Mouse (Mus musculus) hindbrain, embryonic 14.5 days (tissue): ENCODE measurements around the gene Mcm8. TPM values are rescaled to one million over a fixed set of nuclear protein-coding genes. Genes with fewer than 3 reads are reported as not detected.

Experiments
- ATAC-seq: fragments of 200-750 bp; cut with Nextera tagmentation; 2 replicates; pipeline ENCODE4 v1.8.0; 2017; ENCODE audit warnings: moderate number of reproducible peaks, mild to moderate bottlenecking, moderate TSS enrichment, moderate library complexity; ENCODE audit not compliant: low FRiP score
- DNase-seq: peaks from one replicate; pipeline ENCODE4 v3.0.0-alpha.2; 2015; ENCODE audit warnings: low spot score
- H3K27ac ChIP-seq: fragments of 300-500 bp; sonication (generic); 2 replicates; pipeline ENCODE4 v1.5.1; 2014; ENCODE audit warnings: mild to moderate bottlenecking, moderate library complexity
- H3K27me3 ChIP-seq: fragments of 300-500 bp; sonication (generic); 2 replicates; pipeline ENCODE4 v1.6.1; 2014; ENCODE audit warnings: mild to moderate bottlenecking, low read length, mixed read lengths; ENCODE audit not compliant: control insufficient read depth, insufficient read depth
- H3K36me3 ChIP-seq: fragments of 300-500 bp; sonication (generic); replicated peaks from 2 replicates; pipeline ENCODE4 v1.6.1; 2014; ENCODE audit not compliant: control insufficient read depth, insufficient read depth
- H3K4me1 ChIP-seq: fragments of 300-500 bp; sonication (generic); replicated peaks from 2 replicates; pipeline ENCODE4 v1.6.1; 2014; ENCODE audit warnings: antibody characterized with exemption, low read length, mixed read lengths; ENCODE audit not compliant: control insufficient read depth, insufficient read depth
- H3K4me2 ChIP-seq: fragments of 300-500 bp; sonication (generic); replicated peaks from 2 replicates; pipeline ENCODE4 v1.6.1; 2014; ENCODE audit warnings: mild to moderate bottlenecking, moderate library complexity
- H3K4me3 ChIP-seq: fragments of 300-500 bp; sonication (generic); replicated peaks from 2 replicates; pipeline ENCODE4 v1.5.1; 2014; ENCODE audit warnings: mild to moderate bottlenecking, low read length
- H3K9ac ChIP-seq: fragments of 300-500 bp; sonication (generic); 2 replicates; pipeline ENCODE4 v1.6.1; 2014
- H3K9me3 ChIP-seq: fragments of 300-500 bp; sonication (generic); 2 replicates; pipeline ENCODE4 v1.6.1; 2016; ENCODE audit warnings: low read length; ENCODE audit not compliant: control insufficient read depth
- WGBS: fragments of 180-500 bp; shearing (Covaris S2); extraction: QIAGEN DNeasy Blood & Tissue Kit; methylation state at CpG from one replicate; pipeline ENCODE4 v1.1.7; 2014; 5-methylcytosine and 5-hydroxymethylcytosine counted together
- polyA plus RNA-seq: library from polyadenylated mRNA; unstranded; fragments of >200 nt; fragmentation: Nextera tagmentation; extraction: Ambion mirVana; gene quantifications from 2 replicates; pipeline ENCODE4 v1.2.1, GENCODE M21; 2014

The Mcm8 gene
- polyA plus RNA-seq, 1 experiment from 2014 or later, result 6.6 TPM

DNA sequence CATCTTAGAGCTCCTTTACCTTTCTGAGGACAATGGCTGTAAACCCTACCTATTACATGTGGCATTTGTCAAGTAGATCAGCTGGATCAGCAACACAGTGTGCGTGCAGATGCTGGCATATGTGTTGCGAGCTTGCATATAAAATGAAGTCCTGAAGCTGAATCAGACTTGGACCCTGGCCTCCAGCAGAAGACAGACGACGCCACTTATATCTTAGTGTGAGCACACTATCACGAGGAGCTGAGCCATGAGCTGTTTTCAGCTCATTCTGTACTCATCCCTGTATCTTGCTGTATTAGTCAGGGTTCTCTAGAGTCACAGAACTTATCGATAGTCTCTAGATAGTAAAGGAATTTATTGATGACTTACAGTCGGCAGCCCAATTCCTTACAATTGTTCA, 69.4 kb downstream of the Mcm8 start:
- H3K9ac ChIP-seq, result no peak overlapping the region
- H3K4me2 ChIP-seq, result no peak overlapping the region
- H3K27me3 ChIP-seq, result peaks cover 17% of the 10 kb centered on the region
- H3K27ac ChIP-seq, result no peak overlapping the region
- DNase-seq (no peak), ATAC-seq (no peak)
- no peak overlapping the region for H3K4me3 ChIP-seq
- no peaks in the 10 kb centered on the region for H3K36me3 ChIP-seq
- H3K4me1 ChIP-seq, result 0 out of 2 replicates have a peak, but pooled peaks cover 4% of the 10 kb centered on the region
- no peaks in the 10 kb centered on the region for H3K9me3 ChIP-seq
- 95% methylated on average over 7 of the region's 7 CpGs for WGBS

Other genes starting within 250 kb of the Mcm8 start
- 76.5 and 102 TPM in 2 replicates for gene Gpcpd1, start 228.4 kb upstream of the Mcm8 start, polyA plus RNA-seq
- 21.9 and 23.3 TPM in 2 replicates for gene Shld1, start 129.2 kb upstream of the Mcm8 start, polyA plus RNA-seq
- 70.3 and 84.2 TPM in 2 replicates for gene Chgb, start 34.9 kb upstream of the Mcm8 start, polyA plus RNA-seq
- 15.7 and 18.5 TPM in 2 replicates for gene Trmt6, start 86 bp upstream of the Mcm8 start, polyA plus RNA-seq
- gene Crls1, start 30.5 kb downstream of the Mcm8 start, polyA plus RNA-seq, result 19.0 and 19.1 TPM in 2 replicates
- 0.39 and 0.51 TPM in 2 replicates for gene Lrrn4, start 64.8 kb downstream of the Mcm8 start, polyA plus RNA-seq
- not detected in 2 replicates for gene Fermt1, start 129.8 kb downstream of the Mcm8 start, polyA plus RNA-seq